Mouse (Mus musculus) cerebellum, postnatal 36 days (tissue): ENCODE results near the gene Meox1.

ENCODE experiments used
- DNase-seq, 2 experiments: peaks; one replicate each; pipeline ENCODE4 v3.0.0; 2021 to 2022; ENCODE audit warnings: mixed read lengths in 2 of 2

The Meox1 gene

DNA sequence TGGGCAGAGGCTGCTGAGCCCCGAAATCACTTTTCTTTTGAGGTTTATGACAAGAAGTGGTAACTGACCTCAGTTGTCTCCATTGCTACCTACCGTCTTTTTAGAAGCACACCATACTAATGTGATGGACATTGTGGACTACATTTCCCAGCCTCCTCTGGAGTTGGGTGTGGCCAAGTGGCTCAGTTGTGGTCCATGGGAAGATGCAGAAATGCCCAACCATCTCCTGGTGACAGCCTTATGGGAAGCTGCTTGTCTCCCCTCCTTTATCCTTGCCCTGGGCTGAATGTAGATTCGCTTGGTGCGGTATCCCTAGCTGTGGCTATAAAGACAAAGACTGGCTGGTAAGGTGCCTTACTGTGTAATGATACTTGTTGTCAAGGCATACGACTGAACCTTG, 46.7 kb downstream of the Meox1 start:
- DNase-seq: no peak

DNA sequence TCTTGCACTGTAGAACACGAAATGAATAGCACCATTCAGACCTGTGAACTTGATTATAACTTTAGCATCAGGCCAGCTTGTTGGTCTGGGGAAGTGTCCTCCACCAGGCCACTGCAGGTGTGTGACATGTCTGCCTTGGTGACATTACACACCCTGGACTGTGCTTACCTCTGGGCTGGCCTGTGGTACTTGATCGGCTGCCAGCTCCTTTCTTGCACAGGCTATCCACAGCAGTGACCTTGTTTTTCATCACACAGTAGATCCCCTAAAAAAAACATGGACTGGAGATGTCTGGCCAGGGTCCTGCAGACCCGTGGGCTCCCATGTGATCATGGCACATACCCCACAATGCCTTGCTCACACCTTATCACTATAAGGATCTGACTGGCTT, 51.4 kb downstream of the Meox1 start:
- no peak for DNase-seq

DNA sequence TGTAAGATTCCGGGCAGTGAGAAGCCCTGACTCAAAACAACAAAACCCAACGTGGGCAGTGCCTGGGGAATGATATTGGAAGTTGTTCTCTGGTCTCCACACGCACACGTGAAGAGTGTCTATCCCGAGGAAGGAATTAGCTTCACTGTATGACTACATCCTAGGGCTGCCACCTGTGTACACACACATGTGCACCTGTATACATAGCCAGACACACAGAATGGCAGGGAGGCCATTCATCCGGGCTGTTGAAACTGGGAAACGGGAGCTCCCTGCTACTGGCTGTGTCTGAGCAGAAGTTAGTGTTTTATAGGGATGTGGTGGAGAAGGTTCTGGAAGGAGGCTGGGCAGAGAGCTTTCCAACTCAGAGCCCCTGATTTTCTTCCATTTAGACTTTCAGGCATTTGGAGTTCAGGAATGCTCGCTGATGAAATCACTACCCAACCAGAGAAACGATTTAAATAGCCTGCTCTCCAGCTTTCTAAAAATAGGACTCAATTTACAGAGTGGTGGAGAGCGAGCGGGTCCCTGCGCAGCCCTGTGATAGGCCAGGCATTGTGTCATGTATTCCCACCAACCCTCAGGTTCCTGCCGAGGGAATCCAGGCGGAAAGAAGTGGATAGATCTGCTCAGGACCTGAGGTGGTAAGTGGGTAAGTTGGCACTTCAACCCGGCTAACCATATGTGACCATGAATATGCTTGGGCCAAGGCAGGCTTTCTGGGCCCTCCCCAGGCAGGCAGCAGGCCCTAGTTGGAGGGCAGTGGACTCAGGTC, 52.0 kb downstream of the Meox1 start:
- DNase-seq: peak; percentile 75 to 79

DNA sequence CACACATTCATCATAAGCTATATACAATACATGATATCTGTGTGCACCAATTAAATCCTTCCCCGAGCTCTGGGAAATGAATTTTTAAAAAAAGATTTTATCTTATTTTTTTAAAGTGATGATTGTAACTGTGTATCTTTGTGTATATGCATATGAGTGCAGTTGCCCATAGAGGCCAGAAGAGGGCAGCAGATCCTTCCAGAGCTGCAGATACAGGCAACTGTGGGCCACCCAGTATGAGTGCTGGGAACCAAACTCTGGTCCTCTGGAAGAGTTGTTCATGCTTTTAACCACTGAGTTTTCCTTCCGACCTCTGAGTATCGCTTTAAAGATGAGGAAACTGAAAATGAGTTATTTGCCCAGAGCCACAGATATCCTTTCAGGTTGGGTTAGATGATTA, 53.8 kb downstream of the Meox1 start:
- DNase-seq: no peak

DNA sequence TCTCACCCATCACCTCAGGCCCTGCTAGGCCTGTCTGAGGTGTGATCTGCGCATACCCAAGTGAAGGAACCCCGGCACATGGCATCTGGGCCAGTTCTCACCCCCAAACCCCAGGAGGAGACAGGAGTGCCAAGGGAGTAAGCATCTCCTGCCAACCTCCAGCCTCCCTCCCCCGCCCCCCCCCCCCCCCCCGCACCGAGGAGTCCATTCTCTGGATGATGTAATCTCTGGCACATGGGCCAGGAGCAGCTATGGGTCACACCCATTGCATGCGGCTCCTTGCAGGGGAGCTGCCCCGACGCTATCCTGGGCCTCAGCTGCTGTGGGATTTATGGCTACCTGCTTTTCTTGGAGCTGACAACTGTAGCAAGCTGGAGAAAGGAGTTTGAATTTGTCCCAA, 54.7 kb downstream of the Meox1 start:
- peak; percentile 68 for DNase-seq

DNA sequence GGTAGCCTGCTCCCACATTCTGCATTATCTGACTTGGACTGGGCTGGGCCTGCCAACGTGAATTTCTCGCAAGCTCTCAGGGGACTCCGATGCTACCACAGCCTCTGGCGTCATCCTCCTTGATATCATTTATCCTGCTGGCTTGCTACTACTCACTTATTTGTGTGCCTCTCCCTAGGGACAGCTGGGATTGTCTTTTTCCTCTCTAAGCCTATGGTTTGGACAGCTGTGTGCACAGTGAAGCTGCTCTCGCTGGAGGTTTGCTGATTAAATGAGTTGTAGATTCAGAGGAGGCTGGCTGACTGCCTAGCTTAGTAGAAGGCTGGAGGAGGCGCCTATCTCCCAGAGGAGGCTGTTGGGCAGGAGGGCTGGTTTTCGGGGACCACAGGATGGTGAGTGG, 62.2 kb downstream of the Meox1 start:
- no peak for DNase-seq

DNA sequence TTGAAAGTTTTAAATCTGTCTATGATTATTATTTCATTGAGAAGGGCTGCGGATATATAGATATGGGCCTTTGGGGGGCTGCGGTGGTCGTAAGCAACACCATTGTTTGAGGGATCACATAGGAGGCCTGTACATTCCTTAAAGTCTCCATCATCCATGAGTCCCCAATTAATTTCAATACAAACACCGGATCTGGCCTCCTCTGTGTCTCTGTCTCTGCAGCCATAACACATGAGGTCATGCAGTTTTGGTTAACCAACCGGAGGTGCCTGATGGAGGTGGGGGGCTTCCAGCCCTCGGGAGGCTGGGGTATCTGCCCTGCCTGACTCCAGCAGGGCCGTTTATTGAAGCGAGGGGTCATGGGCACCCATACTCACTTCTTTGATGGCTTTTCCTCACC, 63.6 kb downstream of the Meox1 start:
- no peak for DNase-seq

DNA sequence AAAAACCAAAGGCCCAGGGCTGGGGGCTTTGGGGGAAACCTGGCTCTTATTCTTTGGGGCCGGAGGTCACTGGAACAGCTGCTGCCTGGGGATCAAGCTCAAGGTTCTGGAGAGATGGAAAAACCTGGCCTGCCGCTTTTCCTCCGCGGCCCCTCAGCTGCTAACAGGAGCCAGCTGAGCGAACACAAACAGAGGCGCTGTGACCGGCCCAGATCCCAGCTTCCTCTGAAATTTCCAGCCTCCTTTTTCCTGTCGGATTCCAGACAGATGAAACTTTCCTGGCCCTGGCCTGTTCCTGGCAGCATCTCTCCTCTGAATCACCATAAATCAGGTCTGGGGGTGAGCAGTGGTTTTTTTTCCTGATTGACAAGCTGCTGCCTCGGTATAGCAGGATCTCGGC, 64.1 kb downstream of the Meox1 start:
- no peak for DNase-seq

DNA sequence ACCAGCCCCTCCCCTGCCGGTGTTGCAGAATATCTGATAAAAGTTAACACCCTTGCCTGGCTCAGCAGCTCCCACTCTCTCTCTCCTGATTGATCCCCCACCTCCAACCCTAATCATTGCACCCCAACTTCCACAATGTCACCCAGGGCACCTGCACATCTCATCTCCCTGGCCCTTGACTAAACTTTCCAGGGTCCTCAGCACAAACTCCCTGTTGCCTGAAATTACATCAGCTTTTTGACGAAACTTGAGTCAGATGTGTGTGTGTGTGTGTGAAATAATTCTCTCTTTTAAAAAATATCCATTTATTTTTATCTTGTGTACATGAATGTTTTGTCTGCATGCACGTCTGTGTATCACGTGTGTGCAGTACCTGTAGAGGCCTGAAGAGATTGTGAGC, 65.5 kb downstream of the Meox1 start:
- no peak for DNase-seq
